15 mouse cellular contexts compared by ENCODE assay signal in genomic region chr15:3578286-3578980, GRCm38 (mm10). TPM values are rescaled to one million over a fixed set of nuclear protein-coding genes. Genes with fewer than 3 reads are reported as not detected.
DNase-seq lines count a peak whose midpoint lies in the region; ATAC-seq and TF ChIP-seq lines count a peak whose summit lies in the region.
"Had no signal": no experiment of that assay in that cellular context is flagged by ENCODE, and none has a peak within 500 bp of the region (broad histone marks: within the 10 kb centered on the region; RNA-seq: fewer than 3 reads in every experiment).

No protein-coding gene starts in this region.

- DNase-seq in adrenal gland, adult 2 months: peak; percentile 36
- no peak for DNase-seq in adrenal gland, postnatal 14 days
- peak; percentile 7 for DNase-seq in left cerebral cortex, postnatal 4 days
- DNase-seq in left cerebral cortex, adult 9 months (ENCODE audit: low spot score in 2 of 2): no peak
- DNase-seq in stomach, postnatal 0 days (ENCODE audit: low spot score): no peak
- DNase-seq in hindbrain, embryonic 11.5 days (ENCODE audit: low spot score): no peak
- no peak for DNase-seq in left cerebral cortex, postnatal 10 days (ENCODE audit: extremely low spot score in 1 of 2, low spot score in 2 of 2)
- DNase-seq: gastrocnemius, postnatal 25 days; thymus, adult 18-20 months had no signal

- H3K36me3 ChIP-seq in kidney, embryonic 15.5 days: no peaks in the 10 kb centered on the region
- H3K36me3 ChIP-seq in stomach, postnatal 0 days (ENCODE audit: control insufficient read depth, insufficient read depth, low read length): no peaks in the 10 kb centered on the region
- no peaks in the 10 kb centered on the region for H3K36me3 ChIP-seq in hindbrain, embryonic 11.5 days (ENCODE audit: control insufficient read depth, insufficient read depth, low read length)
- H3K36me3 ChIP-seq: embryonic facial prominence, embryonic 12.5 days; lung, embryonic 15.5 days; neural tube, embryonic 12.5 days had no signal

- H3K9me3 ChIP-seq in kidney, embryonic 15.5 days (replicated peaks): no peaks in the 10 kb centered on the region
- no peaks in the 10 kb centered on the region for H3K9me3 ChIP-seq in stomach, postnatal 0 days (ENCODE audit: control insufficient read depth, low read length)
- H3K9me3 ChIP-seq in hindbrain, embryonic 11.5 days (ENCODE audit: control insufficient read depth, low read length): no peaks in the 10 kb centered on the region
- H3K9me3 ChIP-seq: embryonic facial prominence, embryonic 12.5 days; lung, embryonic 15.5 days; neural tube, embryonic 12.5 days had no signal

- no peak for TF ChIP-seq CTCF in stomach, postnatal 0 days (IDR thresholded peaks at IDR 0.05; ENCODE audit: low read depth)

- no peak for ATAC-seq in kidney, embryonic 15.5 days (replicated peaks; ENCODE audit: low FRiP score)
- ATAC-seq in stomach, postnatal 0 days (ENCODE audit: low FRiP score, low TSS enrichment): no peak
- no peak for ATAC-seq in hindbrain, embryonic 11.5 days (ENCODE audit: low FRiP score)

- H3K27me3 ChIP-seq in kidney, embryonic 15.5 days: no peaks in the 10 kb centered on the region
- no peaks in the 10 kb centered on the region for H3K27me3 ChIP-seq in stomach, postnatal 0 days (ENCODE audit: control insufficient read depth, insufficient read depth, low read length)
- no peaks in the 10 kb centered on the region for H3K27me3 ChIP-seq in hindbrain, embryonic 11.5 days (ENCODE audit: control insufficient read depth, insufficient read depth, low read length)
- H3K27me3 ChIP-seq: embryonic facial prominence, embryonic 12.5 days; lung, embryonic 15.5 days; neural tube, embryonic 12.5 days had no signal

- intact Hi-C loops in left cerebral cortex, postnatal 4 days (cut with DNase I): no loop called here
- intact Hi-C loops in left cerebral cortex, postnatal 10 days (cut with DNase I): no loop called here

- H3K4me3 ChIP-seq in kidney, embryonic 15.5 days (replicated peaks): no peak overlapping the region
- no peak overlapping the region for H3K4me3 ChIP-seq in stomach, postnatal 0 days (ENCODE audit: low read depth, low read length)
- no peak overlapping the region for H3K4me3 ChIP-seq in hindbrain, embryonic 11.5 days (ENCODE audit: low read depth, low read length)
- H3K4me3 ChIP-seq: embryonic facial prominence, embryonic 12.5 days; lung, embryonic 15.5 days; neural tube, embryonic 12.5 days had no signal

- TF ChIP-seq EP300 in stomach, postnatal 0 days (optimal IDR thresholded peaks at IDR 0.05): no peak

- H3K9ac ChIP-seq in kidney, embryonic 15.5 days: no peak overlapping the region
- no peak overlapping the region for H3K9ac ChIP-seq in stomach, postnatal 0 days (ENCODE audit: low read length)
- H3K9ac ChIP-seq in hindbrain, embryonic 11.5 days (ENCODE audit: low read depth, low read length): no peak overlapping the region
- H3K9ac ChIP-seq: embryonic facial prominence, embryonic 12.5 days; lung, embryonic 15.5 days; neural tube, embryonic 12.5 days had no signal

- 0 out of 2 replicates have a peak overlapping the region, but pooled peaks have one; percentile 16 for H3K4me2 ChIP-seq in kidney, embryonic 15.5 days
- H3K4me2 ChIP-seq in stomach, postnatal 0 days (replicated peaks; ENCODE audit: low read depth): peak overlapping the region; percentile 14; the same call in 1 of the 2 replicates
- H3K4me2 ChIP-seq in hindbrain, embryonic 11.5 days (replicated peaks; ENCODE audit: low read depth, low read length): no peak overlapping the region
- H3K4me2 ChIP-seq: embryonic facial prominence, embryonic 12.5 days; heart, embryonic 11.5 days; liver, embryonic 11.5 days; neural tube, embryonic 12.5 days had no signal

- no peak overlapping the region for H3K27ac ChIP-seq in kidney, embryonic 15.5 days
- no peak overlapping the region for H3K27ac ChIP-seq in stomach, postnatal 0 days (replicated peaks)
- H3K27ac ChIP-seq in hindbrain, embryonic 11.5 days (ENCODE audit: low read depth, low read length): no peak overlapping the region
- H3K27ac ChIP-seq: embryonic facial prominence, embryonic 12.5 days; lung, embryonic 15.5 days; neural tube, embryonic 12.5 days had no signal

- H3K4me1 ChIP-seq in kidney, embryonic 15.5 days: peaks cover 21% of the 10 kb centered on the region
- H3K4me1 ChIP-seq in stomach, postnatal 0 days (replicated peaks; ENCODE audit: control insufficient read depth, insufficient read depth): peaks cover 5% of the 10 kb centered on the region; the same call in 1 of the 2 replicates
- H3K4me1 ChIP-seq in hindbrain, embryonic 11.5 days (replicated peaks; ENCODE audit: control insufficient read depth, insufficient read depth, low read length): no peaks in the 10 kb centered on the region

- 47% methylated on average over 5 of the region's 5 CpGs for WGBS in kidney, embryonic 15.5 days
- 47% methylated on average over 5 of the region's 5 CpGs for WGBS in stomach, postnatal 0 days
- WGBS in hindbrain, embryonic 11.5 days: 76% methylated on average over 5 of the region's 5 CpGs

RNA-seq across cellular contexts. Expression of gene Ghr, which starts 4.9 kb away (rescaled TPM):
- 100 to 1,000 TPM; 175 to 214 TPM for total RNA-seq in adrenal gland, adult 2 months (2021)
- polyA plus RNA-seq in adrenal gland, adult 2 months (2012; rRNA removed): 17.5 and 32.5 TPM in 2 replicates
- 61.6 and 112 TPM in 2 replicates for total RNA-seq in adrenal gland, postnatal 14 days (2021)
- total RNA-seq in left cerebral cortex, postnatal 4 days (2021): 10 to 100 TPM; 10.3 to 10.4 TPM
- polyA plus RNA-seq in kidney, embryonic 15.5 days (2015; fragmentation: Nextera tagmentation; extraction: Ambion mirVana): 71.3 and 72.0 TPM in 2 replicates
- 98.1 and 99.0 TPM in 2 replicates for polyA plus RNA-seq in stomach, postnatal 0 days (2015; fragmentation: Nextera tagmentation; extraction: Ambion mirVana)
- 17.0 and 21.0 TPM in 2 replicates for polyA plus RNA-seq in hindbrain, embryonic 11.5 days (2014; fragmentation: Nextera tagmentation; extraction: Ambion mirVana)
- total RNA-seq in left cerebral cortex, postnatal 10 days (2021): 10 to 100 TPM; 11.4 to 12.0 TPM

Comparison
In these comparisons a context has a peak if more than half of its experiments do, and no peak if none do; other contexts are left out.
1. DNase-seq: peak in adrenal gland, adult 2 months (single experiment) and left cerebral cortex, postnatal 4 days (single experiment); none in adrenal gland, postnatal 14 days (single experiment), left cerebral cortex, adult 9 months (0 of 2), stomach, postnatal 0 days (single experiment), hindbrain, embryonic 11.5 days (single experiment) and left cerebral cortex, postnatal 10 days (0 of 2).